Mouse (Mus musculus) spleen, adult 2 months (tissue): ENCODE data around the gene Adgrg5.

ENCODE experiments used
- CTCF ChIP-seq: fragments of 200-500 bp; IDR thresholded peaks from 2 replicates; pipeline ENCODE4 v1.5.1; 2011; ENCODE audit warnings: mild to moderate bottlenecking, inconsistent platforms; ENCODE audit not compliant: insufficient read depth, insufficient read length, insufficient replicate concordance; ENCODE audit errors: extremely low read depth
- POLR2A ChIP-seq: fragments of 200-500 bp; IDR thresholded peaks from 2 replicates; pipeline ENCODE4 v1.6.1; 2011; ENCODE audit warnings: low read depth, low read length, inconsistent platforms

DNA sequence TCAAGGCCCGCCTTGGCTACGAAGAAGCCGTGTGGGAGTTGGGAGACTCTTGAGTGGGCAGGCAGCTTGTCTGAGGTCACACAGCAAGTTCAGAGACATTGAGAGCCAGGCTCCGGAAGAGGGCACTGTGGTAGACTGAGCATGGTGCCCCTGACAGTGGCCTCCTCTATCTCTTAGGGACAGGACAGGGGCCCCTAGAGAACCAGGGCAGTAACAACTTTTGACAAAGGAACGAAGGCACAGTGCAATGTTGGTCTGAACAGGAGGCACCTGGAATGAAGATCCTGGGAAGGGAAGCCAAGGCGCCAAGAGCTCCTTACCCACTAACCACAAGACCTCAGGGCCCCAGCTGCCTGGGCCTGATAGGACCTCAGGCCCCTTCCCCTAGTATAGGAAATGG, 61.5 kb downstream of the Adgrg5 start:
- TF ChIP-seq POLR2A (no peak), CTCF (no peak)
